Mouse (Mus musculus): Measurements from ENCODE around the gene Gpr132.

Gpr132 gene

GRCm38 (mm10) chr12:112868178-112869087 lies at the start of gene Gpr132:
Gene Gpr132 (minus strand): TSS chr12:112868228.
- no peak for DNase-seq (ENCODE audit: low read depth, low spot score)

DNA sequence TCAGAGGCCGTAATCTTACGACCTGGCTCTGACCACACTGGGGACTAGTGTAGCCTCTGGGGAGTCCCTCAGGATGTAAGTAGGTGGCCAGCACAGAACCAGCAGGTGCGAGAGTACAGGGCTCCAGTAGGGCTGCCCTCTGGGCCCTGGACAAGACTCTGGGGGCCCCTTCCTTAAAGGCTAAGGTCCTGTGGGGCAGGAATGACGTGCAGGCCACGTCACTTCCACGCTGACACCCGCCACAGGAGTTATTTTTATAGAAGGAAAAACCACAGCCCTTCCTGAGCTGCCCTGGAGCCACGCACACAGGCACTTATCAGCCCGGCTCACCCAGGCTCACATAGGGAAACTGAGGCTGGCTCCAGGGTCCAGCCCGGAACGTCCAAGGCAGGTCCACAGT lies 49.5 kb upstream of the Gpr132 start:
- no peak for DNase-seq (ENCODE audit: low read depth, low spot score)

DNA sequence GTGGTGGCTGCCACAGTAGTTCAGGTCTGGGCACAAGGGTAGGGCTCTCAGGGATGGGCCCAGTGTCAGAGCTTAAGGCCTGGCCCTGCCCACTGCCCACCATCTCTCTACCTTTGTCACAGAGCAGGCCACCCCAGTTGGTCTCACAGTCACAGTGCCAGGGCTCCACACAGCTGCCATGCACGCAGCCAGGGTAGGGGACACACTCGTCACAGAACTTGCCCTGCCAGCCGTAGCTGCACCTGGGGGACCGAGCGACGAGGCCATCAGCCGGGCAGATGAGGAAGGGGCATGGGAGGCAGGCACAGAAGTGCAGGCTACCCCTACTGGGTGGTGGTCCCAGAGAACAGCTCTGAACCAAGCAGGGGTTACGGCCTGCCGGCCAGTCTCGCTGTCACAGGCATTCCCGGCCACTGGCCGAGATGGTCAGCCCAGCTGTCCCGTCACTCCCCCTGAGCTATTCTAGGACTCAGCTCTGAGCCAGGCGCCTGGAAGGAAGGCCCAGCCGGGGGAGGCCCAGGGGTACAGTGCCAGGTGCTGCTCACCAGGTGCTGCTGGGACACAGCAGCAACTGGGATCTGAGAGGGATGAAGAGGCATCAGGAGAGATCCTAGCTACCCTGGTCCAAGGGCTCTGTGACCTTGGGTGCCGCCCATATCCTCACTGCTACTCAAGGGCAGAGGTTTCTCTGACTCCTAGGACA lies 48.8 kb upstream of the Gpr132 start:
- no peak for DNase-seq (ENCODE audit: low read depth, low spot score)

DNA sequence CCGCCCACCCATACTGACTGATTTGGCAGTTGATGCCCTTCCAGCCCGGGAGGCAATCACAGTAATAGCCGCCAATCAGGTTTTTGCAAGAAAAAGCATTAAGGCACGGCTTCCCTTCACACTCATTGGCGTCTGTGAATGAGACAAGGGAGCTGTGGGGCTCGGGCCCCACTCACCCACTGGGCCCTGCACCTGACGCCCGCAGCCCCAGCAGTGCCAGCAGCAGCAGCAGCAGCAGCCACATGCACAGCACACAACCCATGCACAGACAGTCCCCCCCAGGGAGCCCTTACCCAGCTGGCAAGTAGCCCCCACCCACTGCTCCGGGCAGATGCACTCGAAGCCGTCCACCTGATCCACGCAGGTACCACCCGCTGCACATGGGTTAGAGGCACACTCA lies 47.6 kb upstream of the Gpr132 start:
- DNase-seq (ENCODE audit: low read depth, low spot score), result no peak

- no peak for DNase-seq (ENCODE audit: low read depth, low spot score)
These were observed 46.5 kb upstream of the Gpr132 start for GRCm38 (mm10) chr12:112914527-112914926.

DNA sequence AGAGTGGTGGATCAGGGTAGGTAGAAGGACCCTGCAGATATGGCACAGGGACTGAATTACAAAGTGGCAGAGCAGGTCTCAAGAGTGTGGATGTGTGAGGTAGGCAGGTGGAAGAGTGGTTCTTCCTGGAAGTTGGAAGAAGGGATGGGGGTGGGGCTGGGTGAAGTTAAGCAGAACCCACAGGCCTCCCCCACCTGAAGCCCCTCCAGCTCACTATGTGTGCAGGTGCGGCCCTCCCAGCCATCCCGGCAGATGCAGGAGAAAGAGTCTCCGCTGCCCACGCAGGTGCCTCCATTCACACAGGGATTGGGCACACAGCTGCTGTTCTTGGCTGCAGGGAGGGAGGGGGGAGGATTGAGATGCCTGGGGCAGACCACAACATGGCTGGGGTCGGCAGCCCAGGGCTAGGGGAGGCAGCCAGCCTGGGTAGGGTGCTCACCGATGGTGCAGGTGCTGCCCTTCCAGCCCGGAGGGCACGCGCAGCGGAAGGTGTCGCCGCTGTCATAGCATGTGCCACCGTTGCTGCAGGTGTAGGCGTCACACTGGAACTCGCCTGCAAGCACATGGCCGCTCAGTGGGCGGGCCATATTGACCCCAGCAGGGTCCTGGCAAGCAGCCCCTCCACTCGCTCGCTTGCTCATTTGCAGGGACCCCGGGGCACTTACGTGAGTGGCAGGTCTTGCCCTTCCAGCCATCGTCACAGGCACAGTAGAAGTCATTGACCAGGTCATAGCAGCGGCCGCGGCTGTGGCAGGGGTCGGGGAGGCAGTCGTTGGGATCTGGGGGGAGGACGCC lies 45.1 kb upstream of the Gpr132 start:
- no peak for DNase-seq (ENCODE audit: low read depth, low spot score)

- DNase-seq (ENCODE audit: low read depth, low spot score), result no peak
These were observed 43.7 kb upstream of the Gpr132 start for GRCm38 (mm10) chr12:112911701-112912100.

GRCm38 (mm10) chr12:112908991-112909390 lies 41.0 kb upstream of the Gpr132 start:
- DNase-seq (ENCODE audit: low read depth, low spot score), result no peak

DNA sequence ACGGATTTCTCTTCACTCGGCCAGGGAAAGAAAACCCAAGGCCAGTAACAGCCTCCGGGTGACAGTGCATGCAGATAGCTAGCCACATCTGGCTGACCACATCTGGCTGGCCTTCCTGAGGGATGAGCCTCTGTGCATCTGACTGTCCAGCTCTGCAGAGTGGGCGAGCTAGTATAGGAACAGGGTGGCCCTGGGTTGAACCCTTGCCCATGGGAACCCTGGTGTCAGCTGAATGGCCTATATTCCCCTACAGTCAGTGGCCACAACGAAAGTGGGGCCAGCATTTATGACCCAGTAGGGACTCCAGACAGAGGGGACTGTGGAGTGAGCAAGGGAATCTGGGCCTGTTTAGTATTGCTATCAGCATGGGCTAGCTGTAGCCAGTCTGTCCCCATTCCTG lies 37.0 kb upstream of the Gpr132 start:
- no peak for DNase-seq (ENCODE audit: low read depth, low spot score)

DNA sequence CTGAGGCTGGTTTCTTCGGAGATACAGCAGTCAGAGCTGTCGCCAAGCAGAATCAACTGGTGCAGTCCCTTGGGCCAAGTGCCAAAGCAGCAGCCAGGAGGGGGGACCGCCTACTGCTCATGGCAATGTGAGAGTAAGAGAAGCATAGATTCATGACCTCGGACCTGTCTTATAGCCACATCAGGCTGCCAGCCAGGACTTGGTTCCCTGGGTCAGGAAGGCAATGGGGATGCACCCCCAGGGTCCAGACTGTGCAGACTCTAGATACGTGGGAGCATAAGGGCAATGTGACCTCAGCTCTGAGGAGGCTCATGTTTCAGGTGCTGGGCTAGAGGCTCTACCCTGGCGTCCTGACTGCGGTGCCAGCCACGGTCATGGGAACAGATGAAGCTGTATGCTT lies 35.9 kb upstream of the Gpr132 start:
- DNase-seq (ENCODE audit: low read depth, low spot score), result no peak

DNA sequence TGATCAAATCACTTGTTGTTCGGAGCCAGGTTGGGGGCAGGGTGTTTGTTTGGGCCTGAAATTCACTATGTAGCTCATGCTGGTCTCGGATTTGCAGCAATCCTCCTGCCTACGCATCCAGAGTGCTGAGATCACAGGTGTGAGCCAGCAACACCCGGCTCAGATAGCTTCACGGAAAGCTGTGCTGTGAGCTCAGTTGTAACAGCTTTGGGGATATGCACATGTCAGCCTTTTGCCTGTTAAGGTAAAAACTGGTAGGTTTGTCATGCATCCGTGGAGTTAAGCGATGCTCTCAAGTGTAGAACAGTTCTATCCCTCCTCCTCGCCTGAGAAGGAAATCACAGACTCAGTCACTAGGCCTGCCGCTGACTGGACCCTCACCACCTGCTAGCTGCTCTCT lies 32.6 kb upstream of the Gpr132 start:
- DNase-seq (ENCODE audit: low read depth, low spot score), result no peak

GRCm38 (mm10) chr12:112898960-112899359 lies 30.9 kb upstream of the Gpr132 start:
- no peak for DNase-seq (ENCODE audit: low read depth, low spot score)

DNA sequence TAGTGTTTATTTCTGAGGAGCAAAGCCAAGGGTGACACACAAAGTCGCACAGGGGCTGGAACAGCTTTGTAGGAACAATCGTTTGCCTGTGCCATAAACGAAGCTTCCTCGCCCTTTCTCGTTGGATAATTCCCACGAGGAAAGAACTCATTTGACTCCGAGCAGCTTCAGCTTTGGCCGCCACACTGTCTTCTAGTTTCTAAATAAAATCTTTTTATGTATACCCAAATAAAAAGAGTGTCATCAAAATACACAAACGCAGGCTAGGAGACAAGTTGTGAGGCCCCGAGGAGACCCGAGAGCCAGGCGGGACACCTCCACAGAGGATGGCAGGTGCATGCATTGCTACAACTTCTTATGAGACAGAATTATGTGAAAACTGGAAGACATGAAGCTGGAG lies 30.3 kb upstream of the Gpr132 start:
- no peak for DNase-seq (ENCODE audit: low read depth, low spot score)

DNA sequence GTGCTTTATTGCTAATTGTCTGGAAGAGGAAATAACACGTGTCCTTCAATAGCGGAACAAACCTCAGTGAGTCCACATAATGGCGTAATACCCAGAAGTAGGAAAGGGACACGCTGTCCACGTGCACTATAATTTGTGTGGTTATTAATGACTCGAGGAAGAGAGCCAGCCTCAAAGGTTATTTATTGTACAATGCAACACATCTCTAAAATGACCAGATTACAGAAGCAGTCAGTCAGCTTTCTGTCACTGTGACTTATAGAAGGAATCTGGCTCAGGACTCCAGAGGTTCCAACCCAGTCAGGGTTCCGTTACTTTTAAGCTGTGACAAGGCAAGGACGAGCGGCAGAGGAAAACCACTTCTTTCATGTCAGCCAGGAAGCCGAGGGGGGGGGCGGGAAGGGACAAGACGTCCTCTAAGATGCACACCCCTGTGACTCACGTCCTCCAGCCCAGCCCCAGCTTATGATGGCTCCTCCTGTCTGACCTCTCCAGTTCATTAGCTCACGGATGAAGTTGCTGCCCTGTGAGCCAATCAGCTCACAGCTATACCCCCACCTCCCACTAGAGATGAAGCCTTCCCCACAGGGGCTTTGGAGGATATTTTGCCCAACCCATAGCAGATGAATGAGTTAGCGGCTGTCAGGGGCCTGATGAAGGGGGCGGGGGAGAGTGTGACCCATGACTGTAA lies 29.6 kb upstream of the Gpr132 start:
- no peak for DNase-seq (ENCODE audit: low read depth, low spot score)

DNA sequence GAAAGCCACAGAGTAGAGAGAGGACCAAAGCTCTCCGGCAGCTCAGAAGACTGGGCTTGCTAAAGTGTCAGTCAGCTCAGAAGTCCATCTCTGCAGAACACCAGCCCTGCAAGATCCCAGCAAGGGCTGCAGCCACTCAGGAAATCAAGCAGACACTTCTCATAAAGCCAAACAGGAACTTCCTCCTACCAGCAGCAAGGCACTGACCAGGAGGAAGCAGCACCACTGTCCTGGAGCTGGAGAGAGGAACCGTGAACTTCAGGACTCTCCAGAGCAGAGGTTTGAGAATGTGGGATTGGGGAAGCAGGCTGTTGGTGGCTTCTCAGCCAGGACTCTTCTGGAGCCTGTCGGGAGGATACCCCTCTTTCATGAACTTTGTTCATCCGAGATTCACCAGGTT lies 26.9 kb upstream of the Gpr132 start:
- DNase-seq (ENCODE audit: low read depth, low spot score), result no peak

DNA sequence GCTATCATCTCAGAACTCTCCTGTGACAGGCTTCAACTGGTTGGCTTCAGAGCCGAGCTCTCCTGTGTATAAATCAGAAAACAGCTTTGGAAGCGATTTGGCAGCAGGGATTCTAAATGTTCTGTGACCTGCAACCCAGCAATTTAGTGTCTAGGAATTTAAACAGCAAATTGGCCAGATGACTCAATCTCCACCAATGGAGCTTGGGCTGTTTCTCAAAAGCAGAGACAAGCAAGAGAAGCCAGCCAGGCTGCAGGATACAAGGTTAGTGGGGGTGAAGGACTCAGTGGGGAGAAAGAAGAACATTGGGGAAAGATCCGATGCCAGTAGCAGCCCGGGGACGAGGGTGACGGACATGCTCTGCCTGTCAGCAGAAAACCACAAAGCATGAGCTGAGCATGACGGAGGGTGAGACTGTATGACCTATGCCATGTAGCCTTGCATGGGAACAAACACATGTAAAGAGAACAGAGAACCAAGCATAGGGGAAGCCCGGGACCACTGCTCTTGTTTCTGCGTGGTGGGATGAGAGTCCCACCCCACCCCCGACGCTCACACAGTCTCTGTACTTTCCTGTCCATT lies 26.4 kb upstream of the Gpr132 start:
- DNase-seq (ENCODE audit: low read depth, low spot score), result no peak

GRCm38 (mm10) chr12:112885465-112885864 lies 17.4 kb upstream of the Gpr132 start:
- no peak for DNase-seq (ENCODE audit: low read depth, low spot score)

DNA sequence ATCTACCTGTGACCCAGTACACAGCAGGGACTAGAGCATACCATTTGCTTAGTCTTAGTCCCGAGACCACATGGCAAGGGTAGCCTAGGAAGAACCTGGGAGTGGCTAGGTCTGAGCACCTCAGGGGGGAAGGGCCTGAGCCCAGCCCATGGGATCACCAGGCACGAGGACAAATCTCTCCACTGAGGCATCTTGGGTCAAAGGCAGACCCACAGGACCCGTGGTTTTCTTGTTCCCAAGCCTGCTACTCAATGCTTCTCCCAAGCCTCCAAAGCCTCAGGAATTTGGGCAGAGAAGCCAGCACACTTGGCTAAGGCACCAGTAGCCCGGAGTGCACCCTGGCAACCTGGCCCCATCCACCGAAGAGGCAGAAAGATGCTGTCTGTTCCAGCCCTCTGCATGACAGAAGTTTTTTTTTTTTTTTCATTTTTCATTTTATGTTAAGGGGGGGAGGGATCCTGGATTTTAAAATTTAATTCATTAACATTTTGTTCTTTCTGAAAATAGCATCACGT lies 13.3 kb upstream of the Gpr132 start:
- no peak for DNase-seq (ENCODE audit: low read depth, low spot score)

- no peak for DNase-seq (ENCODE audit: low read depth, low spot score)
These were observed 12.6 kb upstream of the Gpr132 start for GRCm38 (mm10) chr12:112880661-112881060.

DNA sequence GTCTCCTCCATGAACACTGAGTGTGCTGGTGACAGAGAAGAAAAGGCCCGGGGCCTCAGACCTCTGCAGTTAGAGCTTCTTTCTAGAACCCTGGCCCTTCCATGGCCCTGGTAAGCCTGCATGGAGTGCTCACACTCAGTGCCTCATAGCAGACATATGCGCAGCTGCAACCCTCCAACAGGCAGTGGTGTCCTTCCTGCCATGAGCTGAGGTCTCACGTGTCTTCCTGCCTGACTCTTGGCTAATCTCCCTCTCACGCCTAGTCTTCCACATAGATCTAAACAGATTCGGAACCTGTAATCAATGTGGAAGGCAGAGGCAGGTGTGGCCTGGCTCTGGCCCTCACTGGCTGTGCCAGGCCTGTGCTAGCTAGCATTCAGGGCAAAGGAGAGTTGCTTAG lies 11.7 kb upstream of the Gpr132 start:
- DNase-seq (ENCODE audit: low read depth, low spot score), result no peak

GRCm38 (mm10) chr12:112877607-112878020 lies 9.6 kb upstream of the Gpr132 start:
- DNase-seq (ENCODE audit: low read depth, low spot score), result no peak
